8 mouse cellular contexts compared by ENCODE assay signal in the genomic region with DNA sequence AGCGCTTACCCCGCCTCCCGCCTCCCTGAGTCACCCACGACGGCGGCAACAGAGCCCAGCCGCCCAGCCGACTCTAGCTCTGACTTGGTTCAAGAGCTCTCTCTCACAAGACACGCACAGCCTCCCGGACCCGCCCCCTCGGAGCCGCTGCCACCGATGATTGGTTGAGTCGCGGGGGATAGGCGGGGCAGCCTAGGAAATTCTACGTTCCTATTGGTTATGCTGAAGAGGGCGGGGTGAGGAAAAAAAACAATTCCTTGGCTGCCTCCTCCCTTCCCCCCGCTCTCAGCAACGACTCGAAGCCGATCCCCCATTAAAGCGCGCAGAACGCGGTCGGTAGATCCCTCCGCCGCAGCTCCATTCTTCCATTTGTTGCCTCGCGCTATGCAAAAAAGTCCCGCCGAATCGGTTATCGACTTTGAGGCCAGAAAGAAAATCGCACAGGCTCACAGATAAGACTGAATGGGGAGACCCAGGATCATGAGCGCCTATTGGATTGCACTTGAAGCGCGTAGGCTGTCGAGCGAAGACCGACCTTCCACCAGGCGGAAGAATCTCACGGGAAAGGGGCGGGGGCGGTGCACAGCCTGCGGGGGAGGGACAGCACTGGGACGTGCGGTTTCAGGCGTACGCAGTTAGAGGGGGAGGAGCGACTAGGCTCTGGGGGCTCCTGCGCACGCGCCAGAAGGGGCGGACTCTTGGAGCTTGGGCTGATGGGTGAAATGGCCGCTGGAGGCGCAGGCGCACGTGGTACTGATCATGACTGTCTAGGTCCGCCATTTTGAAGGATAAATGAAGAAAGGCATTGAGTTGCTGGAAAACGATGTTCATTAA. TPM values are rescaled to one million over a fixed set of nuclear protein-coding genes. Genes with fewer than 3 reads are reported as not detected.
A peak's percentile ranks its signal among the peaks of the same experiment; 100 is the strongest.
DNase-seq lines count a peak whose midpoint lies in the region; ATAC-seq and TF ChIP-seq lines count a peak whose summit lies in the region.

A gene (minus strand): TSS at position 162 of the 834 bp plus-strand sequence.

- peak; percentile 96 for ATAC-seq in embryonic facial prominence, embryonic 15.5 days (ENCODE audit: insufficient number of reproducible peaks, low FRiP score, low TSS enrichment, low read depth)
- peak; percentile 96 for ATAC-seq in limb, embryonic 14.5 days (ENCODE audit: low FRiP score, low read depth)
- peak; percentile 99 for ATAC-seq in midbrain, postnatal 0 days (ENCODE audit: low FRiP score)

- under 1% methylated on average over 63 of the region's 63 CpGs for WGBS in bone marrow, adult 2 months
- WGBS in embryonic facial prominence, embryonic 15.5 days: under 1% methylated on average over 60 of the region's 63 CpGs
- WGBS in limb, embryonic 14.5 days: under 1% methylated on average over 57 of the region's 63 CpGs
- under 1% methylated on average over 63 of the region's 63 CpGs for WGBS in midbrain, postnatal 0 days

- peaks cover 6% of the 10 kb centered on the region; the same call in 1 of the 2 replicates for H3K27me3 ChIP-seq in embryonic facial prominence, embryonic 15.5 days
- H3K27me3 ChIP-seq in limb, embryonic 14.5 days (ENCODE audit: control insufficient read depth, insufficient read depth, low read length): no peaks in the 10 kb centered on the region
- H3K27me3 ChIP-seq in midbrain, postnatal 0 days (ENCODE audit: insufficient read depth, low read length): peaks cover 6% of the 10 kb centered on the region; the same call in 1 of the 2 replicates

- peak within 1 kb of the TSS; percentile 88 for H3K27ac ChIP-seq in bone marrow, adult 2 months (ENCODE audit: control insufficient read depth, insufficient read depth, low read depth, low read length, poor library complexity)
- peak within 1 kb of the TSS; percentile 100 for H3K27ac ChIP-seq in embryonic facial prominence, embryonic 15.5 days (replicated peaks)
- peak within 1 kb of the TSS; percentile 99 for H3K27ac ChIP-seq in limb, embryonic 14.5 days (replicated peaks; ENCODE audit: low read depth, low read length)
- peak within 1 kb of the TSS; percentile 97 for H3K27ac ChIP-seq in midbrain, postnatal 0 days (ENCODE audit: low read depth, low read length)

- H3K36me3 ChIP-seq in embryonic facial prominence, embryonic 15.5 days: peaks cover 4% of the 10 kb centered on the region
- H3K36me3 ChIP-seq in limb, embryonic 14.5 days (ENCODE audit: control insufficient read depth, insufficient read depth, low read length): peaks cover 24% of the 10 kb centered on the region
- H3K36me3 ChIP-seq in midbrain, postnatal 0 days (ENCODE audit: insufficient read depth, low read length): peaks cover 2% of the 10 kb centered on the region; the same call in 1 of the 2 replicates

- TF ChIP-seq CTCF in bone marrow, adult 2 months (IDR thresholded peaks at IDR 0.05; ENCODE audit: control insufficient read depth, insufficient read depth, low read length): peak; percentile 62
- peak; percentile 78 for TF ChIP-seq CTCF in midbrain, postnatal 0 days (IDR thresholded peaks at IDR 0.05)

- peak within 1 kb of the TSS; percentile 68 for H3K4me2 ChIP-seq in embryonic facial prominence, embryonic 15.5 days (replicated peaks)
- peak within 1 kb of the TSS; percentile 80 for H3K4me2 ChIP-seq in limb, embryonic 14.5 days (replicated peaks; ENCODE audit: low read depth, low read length, severe bottlenecking)
- peak within 1 kb of the TSS; percentile 84 for H3K4me2 ChIP-seq in midbrain, postnatal 0 days (ENCODE audit: low read depth, low read length, poor library complexity, severe bottlenecking)

- H3K4me3 ChIP-seq in bone marrow, adult 2 months (replicated peaks; ENCODE audit: control insufficient read depth, low read depth, low read length): peak within 1 kb of the TSS; percentile 71
- H3K4me3 ChIP-seq in embryonic facial prominence, embryonic 15.5 days (replicated peaks): peak within 1 kb of the TSS; percentile 86
- H3K4me3 ChIP-seq in limb, embryonic 14.5 days (replicated peaks; ENCODE audit: low read length): peak within 1 kb of the TSS; percentile 85
- peak within 1 kb of the TSS; percentile 72 for H3K4me3 ChIP-seq in midbrain, postnatal 0 days (ENCODE audit: low read depth, low read length)

- H3K4me1 ChIP-seq in bone marrow, adult 2 months (ENCODE audit: control insufficient read depth, insufficient read depth, low read length): no peaks in the 10 kb centered on the region
- peaks cover 21% of the 10 kb centered on the region for H3K4me1 ChIP-seq in embryonic facial prominence, embryonic 15.5 days
- peaks cover 23% of the 10 kb centered on the region for H3K4me1 ChIP-seq in limb, embryonic 14.5 days (ENCODE audit: control insufficient read depth, insufficient read depth, low read length)
- peaks cover 5% of the 10 kb centered on the region; the same call in 1 of the 2 replicates for H3K4me1 ChIP-seq in midbrain, postnatal 0 days (ENCODE audit: insufficient read depth, low read length)

- TF ChIP-seq POLR2A in bone marrow, adult 2 months (IDR thresholded peaks at IDR 0.05; ENCODE audit: borderline replicate concordance, control insufficient read depth, low read depth, low read length): peak; percentile 94; the same call in 1 of the 2 replicates
- peak; percentile 88; the same call in 1 of the 2 replicates for TF ChIP-seq POLR2A in limb, embryonic 14.5 days (IDR thresholded peaks at IDR 0.05; ENCODE audit: borderline replicate concordance, extremely low read depth, insufficient read depth, insufficient read length)

- peak; percentile 99 for DNase-seq in 416B (ENCODE audit: low read depth)
- peak; percentile 98 for DNase-seq in heart, adult 8-10 months (ENCODE audit: low spot score)
- peak; percentile 99 for DNase-seq in kidney, adult 9 months
- DNase-seq in limb, embryonic 14.5 days (ENCODE audit: low spot score): peak; percentile 99
- DNase-seq in midbrain, postnatal 0 days (ENCODE audit: low spot score): peak; percentile 99
- peak; percentile 96 to 97 for DNase-seq in spleen, postnatal 14 days (ENCODE audit: low spot score in 2 of 2)

- H3K9me3 ChIP-seq in embryonic facial prominence, embryonic 15.5 days (replicated peaks): no peaks in the 10 kb centered on the region
- no peaks in the 10 kb centered on the region for H3K9me3 ChIP-seq in limb, embryonic 14.5 days (ENCODE audit: control insufficient read depth, low read length)
- no peaks in the 10 kb centered on the region for H3K9me3 ChIP-seq in midbrain, postnatal 0 days (ENCODE audit: low read length)

- peak within 1 kb of the TSS; percentile 79 for H3K9ac ChIP-seq in embryonic facial prominence, embryonic 15.5 days
- H3K9ac ChIP-seq in limb, embryonic 14.5 days (ENCODE audit: low read depth, low read length, severe bottlenecking): peak within 1 kb of the TSS; percentile 81
- peak within 1 kb of the TSS; percentile 64 for H3K9ac ChIP-seq in midbrain, postnatal 0 days (replicated peaks; ENCODE audit: low read length, poor library complexity, severe bottlenecking)

RNA-seq across cellular contexts. Expression of the gene that starts here (rescaled TPM):
- 10.5 and 16.7 TPM in 2 replicates for polyA plus RNA-seq in bone marrow, adult 2 months (2011; ENCODE audit: insufficient read depth, insufficient read length, low replicate concordance, missing spikeins)
- 42.3 and 46.8 TPM in 2 replicates for polyA plus RNA-seq in embryonic facial prominence, embryonic 15.5 days (2015; fragmentation: Nextera tagmentation; extraction: Ambion mirVana)
- total RNA-seq in heart, adult 8-10 months (2022): 10 to 100 TPM; 17.4 to 19.9 (median 19.0) TPM
- polyA plus RNA-seq in limb, embryonic 14.5 days (2012; rRNA removed): 54.8 and 58.1 TPM in 2 replicates
- 36.9 and 37.9 TPM in 2 replicates for polyA plus RNA-seq in limb, embryonic 14.5 days (2014; fragmentation: Nextera tagmentation; extraction: Ambion mirVana)
- 34.4 and 49.4 TPM in 2 replicates for total RNA-seq in midbrain, postnatal 0 days (2014; rRNA removed)
- 14.2 and 17.0 TPM in 2 replicates for polyA plus RNA-seq in midbrain, postnatal 0 days (2015; fragmentation: Nextera tagmentation; extraction: Ambion mirVana)

Comparison
In these comparisons a context has a peak if more than half of its experiments do, and no peak if none do; other contexts are left out.
1. Peak in every context shown above with its lines: DNase-seq, ATAC-seq, H3K4me3 ChIP-seq and H3K27ac ChIP-seq.